Mouse (Mus musculus) megakaryocyte, embryonic 14.5 days (primary cell): ENCODE results near the gene Vps41.

Source experiments
- FLI1 ChIP-seq: IDR thresholded peaks from 2 replicates; pipeline ENCODE4 v1.6.1; 2012; ENCODE audit warnings: low read length, inconsistent platforms, mixed read lengths
- GATA1 ChIP-seq: IDR thresholded peaks from 3 replicates; pipeline ENCODE4 v1.6.1; 2012; ENCODE audit warnings: mixed read lengths, low read length, inconsistent platforms, borderline replicate concordance

DNA sequence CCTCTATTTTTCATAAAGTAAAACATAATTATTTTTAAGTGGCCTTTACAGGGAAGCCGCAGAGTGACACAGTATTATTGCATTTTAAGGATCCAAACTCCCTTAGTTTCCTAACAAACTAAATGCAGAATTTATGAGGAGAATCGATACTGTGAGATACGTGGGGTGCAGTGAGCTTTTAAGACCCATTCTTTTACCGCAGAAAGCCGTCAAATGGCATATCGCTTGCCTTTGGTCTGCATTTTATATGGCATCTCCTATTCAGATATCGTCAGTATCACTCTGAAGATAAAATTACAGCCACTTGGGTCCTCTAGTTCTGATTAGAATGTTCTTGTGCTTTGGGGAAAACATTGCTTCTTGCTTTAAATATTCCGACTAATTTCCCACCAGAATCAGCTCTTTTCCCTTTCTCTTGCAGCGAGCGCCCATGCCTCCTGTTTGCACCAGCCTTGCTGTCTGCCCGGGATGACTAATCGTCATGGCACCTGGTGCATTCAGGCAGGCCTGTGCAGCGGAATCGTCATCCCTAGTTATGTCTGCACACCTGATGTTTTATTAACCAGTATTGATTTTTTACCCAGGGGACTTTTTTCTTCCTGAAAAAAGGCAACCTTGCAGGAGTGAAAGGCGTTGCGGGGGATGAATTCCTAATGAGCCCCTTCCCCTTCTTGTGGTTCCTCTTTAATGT is 26.6 kb downstream of the Vps41 start:
- TF ChIP-seq GATA1 (no peak), FLI1 (no peak)
